Mouse (Mus musculus) MEL (cell line): ENCODE results near the gene Hcfc1r1.

ENCODE experiments used
- CHD1 ChIP-seq: IDR thresholded peaks from 2 replicates; pipeline ENCODE4 v1.6.1; 2012; ENCODE audit warnings: low read depth, mild to moderate bottlenecking, inconsistent platforms, low read length, improper control_type of control experiment
- CHD2 ChIP-seq: IDR thresholded peaks from 2 replicates; pipeline ENCODE4 v1.6.1; 2011; ENCODE audit warnings: low read length, improper control_type of control experiment
- CTCF ChIP-seq, 3 experiments: IDR thresholded peaks in 2 of 3; conservative IDR thresholded peaks in 1 of 3; 2 replicates each; pipeline ENCODE4 v1.5.1; 2011 to 2012; ENCODE audit warnings: low read length in 3 of 3, low read depth in 2 of 3, mild to moderate bottlenecking in 2 of 3, improper control_type of control experiment in 1 of 3, inconsistent platforms in 1 of 3, mixed read lengths in 1 of 3, moderate library complexity in 1 of 3; ENCODE audit not compliant: control insufficient read depth in 1 of 3, insufficient read depth in 1 of 3, poor library complexity in 1 of 3, severe bottlenecking in 1 of 3
- ETS1 ChIP-seq: IDR thresholded peaks from 2 replicates; pipeline ENCODE4 v1.6.1; 2012; ENCODE audit warnings: low read depth, mild to moderate bottlenecking, inconsistent platforms, low read length, improper control_type of control experiment, moderate library complexity
- GATA1 ChIP-seq: IDR thresholded peaks from 2 replicates; pipeline ENCODE4 v1.6.1; 2011; ENCODE audit warnings: low read depth, low read length, improper control_type of control experiment
- MAX ChIP-seq: IDR thresholded peaks from 2 replicates; pipeline ENCODE4 v1.6.1; 2011; ENCODE audit warnings: low read length, improper control_type of control experiment
- MAZ ChIP-seq: IDR thresholded peaks from 2 replicates; pipeline ENCODE4 v1.6.1; 2012; ENCODE audit warnings: low read depth, mild to moderate bottlenecking, inconsistent platforms, low read length, improper control_type of control experiment
- MXI1 ChIP-seq: IDR thresholded peaks from 2 replicates; pipeline ENCODE4 v1.6.1; 2011; ENCODE audit warnings: mild to moderate bottlenecking, low read depth, low read length, improper control_type of control experiment
- NRF1 ChIP-seq: IDR thresholded peaks from 2 replicates; pipeline ENCODE4 v1.6.1; 2014; ENCODE audit warnings: low read depth, mild to moderate bottlenecking, inconsistent platforms, low read length, improper control_type of control experiment, moderate library complexity; ENCODE audit not compliant: poor library complexity, insufficient read depth, severe bottlenecking
- POLR2A ChIP-seq, 2 experiments: IDR thresholded peaks; 2 replicates each; pipeline ENCODE4 v1.6.1; 2011 to 2012; ENCODE audit warnings: low read length in 2 of 2, mild to moderate bottlenecking in 2 of 2, control low read depth in 1 of 2, improper control_type of control experiment in 1 of 2, low read depth in 1 of 2, moderate library complexity in 1 of 2; ENCODE audit not compliant: control insufficient read depth in 1 of 2, insufficient read depth in 1 of 2, poor library complexity in 1 of 2
- RAD21 ChIP-seq: IDR thresholded peaks from 2 replicates; pipeline ENCODE4 v1.6.1; 2011; ENCODE audit warnings: mild to moderate bottlenecking, low read depth, low read length, improper control_type of control experiment
- TCF12 ChIP-seq: IDR thresholded peaks from 2 replicates; pipeline ENCODE4 v1.6.1; 2014; ENCODE audit warnings: low read depth, mild to moderate bottlenecking, inconsistent platforms, low read length, improper control_type of control experiment, moderate library complexity

- TF ChIP-seq TCF12 (no peak), GATA1 (no peak), CTCF (IDR thresholded peaks at IDR 0.05 in 2 of 3, conservative IDR thresholded peaks at IDR 0.05 in 1 of 3; ENCODE audit: control insufficient read depth in 1 of 3, insufficient read depth in 1 of 3, low read depth in 2 of 3, low read length in 3 of 3, poor library complexity in 1 of 3, severe bottlenecking in 1 of 3) (no peak), POLR2A (IDR thresholded peaks at IDR 0.05; ENCODE audit: control insufficient read depth in 1 of 2, insufficient read depth in 1 of 2, low read depth in 1 of 2, low read length in 2 of 2, poor library complexity in 1 of 2) (no peak), MXI1 (no peak), MAZ (no peak), CHD1 (no peak), ETS1 (no peak), RAD21 (no peak), CHD2 (no peak), MAX (no peak), NRF1 (no peak)
Observed at GRCm38 (mm10) chr17:23675127-23675526, 1.7 kb downstream of the Hcfc1r1 start.
